Mouse (Mus musculus): Measurements from ENCODE around the gene Atf7ip2.
"Not testable (repeated sequence)": the region's sequence is repeated elsewhere in the genome, so short reads cannot be mapped to it uniquely, and the experiment has no call there.

The Atf7ip2 gene

GRCm38 (mm10) chr16:10192679-10193506 lies at the start of gene Atf7ip2:
Gene Atf7ip2, plus strand, starts transcription at chr16:10192712.
- DNase-seq: peak; percentile 89 to 91

- DNase-seq: no peak
Observed at GRCm38 (mm10) chr16:10143166-10143565, 49.3 kb upstream of the Atf7ip2 start.

- DNase-seq: no peak
Observed at GRCm38 (mm10) chr16:10147401-10147800, 45.1 kb upstream of the Atf7ip2 start.

- no peak for DNase-seq
Observed at GRCm38 (mm10) chr16:10169123-10169905, 23.2 kb upstream of the Atf7ip2 start.

GRCm38 (mm10) chr16:10170005-10170404 lies 22.5 kb upstream of the Atf7ip2 start, which contains the start of gene Rpl39l:
Gene Rpl39l, plus strand, starts transcription at chr16:10170226.
- DNase-seq: no peak

GRCm38 (mm10) chr16:10171276-10171675 lies 21.2 kb upstream of the Atf7ip2 start:
- no peak for DNase-seq

- no peak for DNase-seq
Observed at GRCm38 (mm10) chr16:10172179-10172820, 20.2 kb upstream of the Atf7ip2 start.

- DNase-seq: not testable (repeated sequence)
Observed at GRCm38 (mm10) chr16:10187461-10187860, 5.1 kb upstream of the Atf7ip2 start.

- no peak for DNase-seq
Observed at GRCm38 (mm10) chr16:10208777-10209176, 16.3 kb downstream of the Atf7ip2 start.

- not testable (repeated sequence) for DNase-seq
Observed at GRCm38 (mm10) chr16:10216366-10216765, 23.9 kb downstream of the Atf7ip2 start.

- not testable (repeated sequence) for DNase-seq
Observed at GRCm38 (mm10) chr16:10217020-10217419, 24.5 kb downstream of the Atf7ip2 start.

- DNase-seq: no peak
Observed at GRCm38 (mm10) chr16:10227361-10227760, 34.8 kb downstream of the Atf7ip2 start.

GRCm38 (mm10) chr16:10236601-10237000 lies 44.1 kb downstream of the Atf7ip2 start:
- no peak for DNase-seq

- no peak for DNase-seq
Observed at GRCm38 (mm10) chr16:10253993-10254392, 61.5 kb downstream of the Atf7ip2 start.

GRCm38 (mm10) chr16:10272256-10272655 lies 79.7 kb downstream of the Atf7ip2 start:
- DNase-seq: peak in 1 of 2 experiments; percentile 70

- peak in 1 of 2 experiments; percentile 30 for DNase-seq
Observed at GRCm38 (mm10) chr16:10274465-10274864, 82.0 kb downstream of the Atf7ip2 start.

GRCm38 (mm10) chr16:10276778-10277177 lies 84.3 kb downstream of the Atf7ip2 start:
- DNase-seq: not testable (repeated sequence)

GRCm38 (mm10) chr16:10280286-10280951 lies 87.9 kb downstream of the Atf7ip2 start:
- peak; percentile 70 to 86 for DNase-seq

- no peak for DNase-seq
Observed at GRCm38 (mm10) chr16:10281890-10282289, 89.4 kb downstream of the Atf7ip2 start.

GRCm38 (mm10) chr16:10286513-10287268 lies 94.2 kb downstream of the Atf7ip2 start:
- DNase-seq: no peak

- no peak for DNase-seq
Observed at GRCm38 (mm10) chr16:10288115-10288514, 95.6 kb downstream of the Atf7ip2 start.

Measured in lung, postnatal 4 days (tissue).